Mouse (Mus musculus): Measurements from ENCODE around the gene Pde9a. TPM values are rescaled to one million over a fixed set of nuclear protein-coding genes. Genes with fewer than 3 reads are reported as not detected.

Gene Pde9a
- polyA plus RNA-seq, 1 experiment from 2014 or later = 62.5 TPM

- peak; percentile 77 for ATAC-seq
- no peaks in the 10 kb centered on the region for H3K36me3 ChIP-seq (ENCODE audit: control insufficient read depth, insufficient read depth, low read length)
- 28% methylated on average over 6 of the region's 6 CpGs for WGBS
- H3K9me3 ChIP-seq (ENCODE audit: control insufficient read depth, low read length) = no peaks in the 10 kb centered on the region
- H3K27ac ChIP-seq (ENCODE audit: low read length) = no peak overlapping the region
- H3K4me1 ChIP-seq (ENCODE audit: control insufficient read depth, insufficient read depth, low read length) = no peaks in the 10 kb centered on the region; the same call in 1 of the 2 replicates
- no peak overlapping the region for H3K4me3 ChIP-seq (ENCODE audit: low read length)
- no peaks in the 10 kb centered on the region for H3K27me3 ChIP-seq (replicated peaks; ENCODE audit: control insufficient read depth, insufficient read depth, low read length)
- no peak overlapping the region for H3K4me2 ChIP-seq (ENCODE audit: low read depth, low read length)
- no peak overlapping the region for H3K9ac ChIP-seq (ENCODE audit: low read depth, low read length)
Measured at GRCm38 (mm10) chr17:31487433-31488060, 101.5 kb downstream of the Pde9a start.

- 0 out of 2 replicates have a peak, but pooled peaks cover 1% of the 10 kb centered on the region for H3K36me3 ChIP-seq (ENCODE audit: control insufficient read depth, insufficient read depth, low read length)
- ATAC-seq = no peak
- H3K4me1 ChIP-seq (ENCODE audit: control insufficient read depth, insufficient read depth, low read length) = no peaks in the 10 kb centered on the region; the same call in 1 of the 2 replicates
- H3K27ac ChIP-seq (ENCODE audit: low read length) = no peak overlapping the region
- no peak overlapping the region for H3K4me2 ChIP-seq (ENCODE audit: low read depth, low read length)
- H3K4me3 ChIP-seq (ENCODE audit: low read length) = no peak overlapping the region
- H3K9ac ChIP-seq (ENCODE audit: low read depth, low read length) = no peak overlapping the region
- no peaks in the 10 kb centered on the region for H3K27me3 ChIP-seq (replicated peaks; ENCODE audit: control insufficient read depth, insufficient read depth, low read length)
- no peaks in the 10 kb centered on the region for H3K9me3 ChIP-seq (ENCODE audit: control insufficient read depth, low read length)
Measured at GRCm38 (mm10) chr17:31491355-31491754, 105.3 kb downstream of the Pde9a start.

- Histone ChIP-seq H3K9me3 (ENCODE audit: control insufficient read depth, low read length) (no peaks in the 10 kb centered on the region), H3K36me3 (ENCODE audit: control insufficient read depth, insufficient read depth, low read length) (peaks cover 5% of the 10 kb centered on the region; the same call in 1 of the 2 replicates), H3K4me1 (ENCODE audit: control insufficient read depth, insufficient read depth, low read length) (no peaks in the 10 kb centered on the region), H3K4me3 (ENCODE audit: low read length) (no peak overlapping the region), H3K27me3 (replicated peaks; ENCODE audit: control insufficient read depth, insufficient read depth, low read length) (no peaks in the 10 kb centered on the region), H3K4me2 (ENCODE audit: low read depth, low read length) (no peak overlapping the region), H3K27ac (ENCODE audit: low read length) (no peak overlapping the region), H3K9ac (ENCODE audit: low read depth, low read length) (no peak overlapping the region; the same call in 1 of the 2 replicates)
- WGBS = 0% methylated on average over 2 of the region's 2 CpGs
- ATAC-seq = peak; percentile 43
Measured at GRCm38 (mm10) chr17:31492416-31492815, 106.4 kb downstream of the Pde9a start.

GRCm38 (mm10) chr17:31494989-31495388 lies 109.0 kb downstream of the Pde9a start:
- Histone ChIP-seq H3K27me3 (replicated peaks; ENCODE audit: control insufficient read depth, insufficient read depth, low read length) (no peaks in the 10 kb centered on the region), H3K4me3 (ENCODE audit: low read length) (no peak overlapping the region), H3K27ac (ENCODE audit: low read length) (no peak overlapping the region), H3K9me3 (ENCODE audit: control insufficient read depth, low read length) (no peaks in the 10 kb centered on the region), H3K4me1 (ENCODE audit: control insufficient read depth, insufficient read depth, low read length) (no peaks in the 10 kb centered on the region), H3K36me3 (ENCODE audit: control insufficient read depth, insufficient read depth, low read length) (peaks cover 11% of the 10 kb centered on the region), H3K9ac (ENCODE audit: low read depth, low read length) (no peak overlapping the region), H3K4me2 (ENCODE audit: low read depth, low read length) (no peak overlapping the region)
- ATAC-seq = no peak
- WGBS = 88% methylated on average over 1 of the region's 1 CpGs

GRCm38 (mm10) chr17:31497726-31498125 lies 111.7 kb downstream of the Pde9a start:
- Histone ChIP-seq H3K9ac (ENCODE audit: low read depth, low read length) (no peak overlapping the region), H3K36me3 (ENCODE audit: control insufficient read depth, insufficient read depth, low read length) (peaks cover 24% of the 10 kb centered on the region), H3K4me1 (ENCODE audit: control insufficient read depth, insufficient read depth, low read length) (no peaks in the 10 kb centered on the region), H3K27me3 (replicated peaks; ENCODE audit: control insufficient read depth, insufficient read depth, low read length) (no peaks in the 10 kb centered on the region), H3K4me2 (ENCODE audit: low read depth, low read length) (no peak overlapping the region), H3K27ac (ENCODE audit: low read length) (no peak overlapping the region), H3K4me3 (ENCODE audit: low read length) (no peak overlapping the region), H3K9me3 (ENCODE audit: control insufficient read depth, low read length) (no peaks in the 10 kb centered on the region)
- 83% methylated on average over 6 of the region's 6 CpGs for WGBS
- no peak for ATAC-seq

GRCm38 (mm10) chr17:31499725-31500124 lies 113.7 kb downstream of the Pde9a start:
- Histone ChIP-seq H3K27ac (ENCODE audit: low read length) (no peak overlapping the region), H3K9me3 (ENCODE audit: control insufficient read depth, low read length) (no peaks in the 10 kb centered on the region), H3K4me1 (ENCODE audit: control insufficient read depth, insufficient read depth, low read length) (no peaks in the 10 kb centered on the region), H3K36me3 (ENCODE audit: control insufficient read depth, insufficient read depth, low read length) (peaks cover 27% of the 10 kb centered on the region), H3K4me3 (ENCODE audit: low read length) (no peak overlapping the region), H3K27me3 (replicated peaks; ENCODE audit: control insufficient read depth, insufficient read depth, low read length) (no peaks in the 10 kb centered on the region), H3K9ac (ENCODE audit: low read depth, low read length) (no peak overlapping the region), H3K4me2 (ENCODE audit: low read depth, low read length) (no peak overlapping the region)
- no peak for ATAC-seq
- WGBS = 95% methylated on average over 12 of the region's 12 CpGs

- no peak for ATAC-seq
- peaks cover 28% of the 10 kb centered on the region for H3K36me3 ChIP-seq (ENCODE audit: control insufficient read depth, insufficient read depth, low read length)
- WGBS = 90% methylated on average over 8 of the region's 8 CpGs
Measured at GRCm38 (mm10) chr17:31500416-31500815, 114.4 kb downstream of the Pde9a start.

GRCm38 (mm10) chr17:31500908-31501307 lies 114.9 kb downstream of the Pde9a start:
- H3K27me3 ChIP-seq (replicated peaks; ENCODE audit: control insufficient read depth, insufficient read depth, low read length) = no peaks in the 10 kb centered on the region
- no peak overlapping the region for H3K9ac ChIP-seq (ENCODE audit: low read depth, low read length)
- no peak overlapping the region for H3K27ac ChIP-seq (ENCODE audit: low read length)
- 90% methylated on average over 3 of the region's 3 CpGs for WGBS
- H3K4me2 ChIP-seq (ENCODE audit: low read depth, low read length) = no peak overlapping the region
- H3K9me3 ChIP-seq (ENCODE audit: control insufficient read depth, low read length) = no peaks in the 10 kb centered on the region
- H3K4me3 ChIP-seq (ENCODE audit: low read length) = no peak overlapping the region
- peaks cover 31% of the 10 kb centered on the region for H3K36me3 ChIP-seq (ENCODE audit: control insufficient read depth, insufficient read depth, low read length)
- no peak for ATAC-seq
- H3K4me1 ChIP-seq (ENCODE audit: control insufficient read depth, insufficient read depth, low read length) = no peaks in the 10 kb centered on the region

More at GRCm38 (mm10) chr17:31500416-31500815, 114.4 kb downstream of the Pde9a start:
- H3K4me1 ChIP-seq (ENCODE audit: control insufficient read depth, insufficient read depth, low read length) = no peaks in the 10 kb centered on the region
- H3K27me3 ChIP-seq (replicated peaks; ENCODE audit: control insufficient read depth, insufficient read depth, low read length) = no peaks in the 10 kb centered on the region
- H3K4me2 ChIP-seq (ENCODE audit: low read depth, low read length) = no peak overlapping the region
- H3K27ac ChIP-seq (ENCODE audit: low read length) = no peak overlapping the region
- H3K4me3 ChIP-seq (ENCODE audit: low read length) = no peak overlapping the region
- H3K9ac ChIP-seq (ENCODE audit: low read depth, low read length) = no peak overlapping the region
- H3K9me3 ChIP-seq (ENCODE audit: control insufficient read depth, low read length) = no peaks in the 10 kb centered on the region

- Histone ChIP-seq H3K27ac (ENCODE audit: low read length) (0 out of 2 replicates have a peak overlapping the region, but pooled peaks have one; percentile 9), H3K4me3 (ENCODE audit: low read length) (no peak overlapping the region), H3K4me2 (ENCODE audit: low read depth, low read length) (no peak overlapping the region), H3K9ac (ENCODE audit: low read depth, low read length) (no peak overlapping the region), H3K9me3 (ENCODE audit: control insufficient read depth, low read length) (no peaks in the 10 kb centered on the region), H3K4me1 (ENCODE audit: control insufficient read depth, insufficient read depth, low read length) (0 out of 2 replicates have a peak, but pooled peaks cover 3% of the 10 kb centered on the region), H3K36me3 (ENCODE audit: control insufficient read depth, insufficient read depth, low read length) (peaks cover 26% of the 10 kb centered on the region), H3K27me3 (replicated peaks; ENCODE audit: control insufficient read depth, insufficient read depth, low read length) (no peaks in the 10 kb centered on the region)
- WGBS = 80% methylated on average over 12 of the region's 12 CpGs
- ATAC-seq = no peak
Measured at GRCm38 (mm10) chr17:31502261-31502927, 116.4 kb downstream of the Pde9a start.
